Mouse (Mus musculus): ENCODE data around the gene Rnf10. TPM values are rescaled to one million over a fixed set of nuclear protein-coding genes. Genes with fewer than 3 reads are reported as not detected.
"Not testable (repeated sequence)": the region's sequence is repeated elsewhere in the genome, so short reads cannot be mapped to it uniquely, and the experiment has no call there.

The Rnf10 gene
- polyA plus RNA-seq, 1 experiment: 220 TPM

- TF ChIP-seq TCF12 (IDR thresholded peaks at IDR 0.05; ENCODE audit: insufficient read depth, poor library complexity, severe bottlenecking) (no peak), TCF3 (IDR thresholded peaks at IDR 0.05; ENCODE audit: insufficient read length, low read depth) (no peak), USF1 (IDR thresholded peaks at IDR 0.05; ENCODE audit: low read depth) (no peak), CEBPB (IDR thresholded peaks at IDR 0.05; ENCODE audit: insufficient read depth, poor library complexity, severe bottlenecking) (no peak), MAX (IDR thresholded peaks at IDR 0.05; ENCODE audit: low read depth) (no peak), POLR2AphosphoS2 (IDR thresholded peaks at IDR 0.05; ENCODE audit: insufficient read length, low read depth) (no peak), E2F4 (IDR thresholded peaks at IDR 0.05; ENCODE audit: insufficient read depth) (no peak), POLR2A (IDR thresholded peaks at IDR 0.05; ENCODE audit: insufficient read length, low read depth) (no peak), SRF (IDR thresholded peaks at IDR 0.05; ENCODE audit: control insufficient read depth, insufficient read length, low read depth) (no peak)
- Histone ChIP-seq H3K36me3 (ENCODE audit: control insufficient read depth, insufficient read depth) (no peaks in the 10 kb centered on the region), H3K79me2 (ENCODE audit: control insufficient read depth, insufficient read depth) (no peaks in the 10 kb centered on the region), H3K27me3 (ENCODE audit: control insufficient read depth, insufficient read depth, insufficient read length) (peaks cover 11% of the 10 kb centered on the region), H3K4me2 (ENCODE audit: low read depth) (no peak overlapping the region), H3K4me3 (no peak overlapping the region), H3ac (ENCODE audit: control insufficient read depth, insufficient read length) (no peak overlapping the region)
Observed at GRCm38 (mm10) chr5:115313668-115313943, 40.9 kb upstream of the Rnf10 start.

DNA sequence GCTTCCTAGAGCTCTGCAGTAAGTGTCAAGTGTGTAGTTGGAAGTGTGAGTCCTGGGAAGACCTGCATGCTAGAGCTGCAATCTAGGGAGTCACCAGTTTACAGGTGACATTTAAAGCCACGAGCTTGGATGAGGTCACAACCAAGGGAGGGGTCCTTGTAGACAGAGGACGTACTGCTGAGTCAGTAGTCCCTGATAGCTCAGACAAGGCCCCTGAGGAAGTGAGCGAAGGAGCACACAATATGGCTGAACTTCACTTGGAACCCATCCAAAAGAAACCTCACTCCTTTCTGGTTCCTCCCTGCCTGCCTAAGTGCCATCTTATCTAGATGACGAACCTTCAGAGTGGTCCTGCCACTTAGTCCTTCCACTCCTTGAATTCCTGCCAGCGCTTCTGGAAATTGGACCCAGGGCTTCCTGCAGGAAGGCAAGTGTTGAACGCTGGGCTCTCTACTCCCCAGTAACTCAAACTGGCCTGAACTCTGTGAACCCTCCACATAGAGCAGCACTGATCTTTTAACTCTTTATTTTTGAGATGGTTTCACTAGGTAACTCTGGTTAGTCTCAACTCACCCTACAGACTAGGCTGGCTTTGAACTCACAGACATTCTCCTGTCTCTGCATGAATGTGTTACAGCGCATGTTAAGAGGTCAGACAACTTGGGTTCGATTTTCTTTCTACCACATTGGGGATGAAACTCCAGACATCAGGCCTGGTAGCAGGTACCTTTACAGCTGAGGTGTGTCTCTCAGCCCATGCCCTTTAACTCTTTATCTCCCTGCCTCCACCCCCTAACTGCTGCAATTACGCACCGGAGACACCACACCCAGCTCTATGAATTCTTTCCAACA lies 40.3 kb upstream of the Rnf10 start:
- Histone ChIP-seq H3K36me3 (ENCODE audit: control insufficient read depth, insufficient read depth) (no peaks in the 10 kb centered on the region), H3K4me3 (no peak overlapping the region), H3K27me3 (ENCODE audit: control insufficient read depth, insufficient read depth, insufficient read length) (peaks cover 15% of the 10 kb centered on the region), H3ac (ENCODE audit: control insufficient read depth, insufficient read length) (no peak overlapping the region), H3K79me2 (ENCODE audit: control insufficient read depth, insufficient read depth) (no peaks in the 10 kb centered on the region), H3K4me2 (ENCODE audit: low read depth) (no peak overlapping the region)
- no peak for TF ChIP-seq CEBPB (IDR thresholded peaks at IDR 0.05; ENCODE audit: insufficient read depth, poor library complexity, severe bottlenecking)
- TF ChIP-seq SRF (IDR thresholded peaks at IDR 0.05; ENCODE audit: control insufficient read depth, insufficient read length, low read depth): no peak
- no peak for TF ChIP-seq POLR2AphosphoS2 (IDR thresholded peaks at IDR 0.05; ENCODE audit: insufficient read length, low read depth)
- TF ChIP-seq MYOG (IDR thresholded peaks at IDR 0.05; ENCODE audit: control insufficient read depth in 1 of 3, insufficient read depth in 1 of 3, insufficient read length in 2 of 3, low read depth in 2 of 3): no peak
- no peak for TF ChIP-seq MYOD1 (IDR thresholded peaks at IDR 0.05; ENCODE audit: control insufficient read depth in 1 of 3, insufficient read length in 2 of 3, low read depth in 2 of 3)
- no peak for TF ChIP-seq TCF3 (IDR thresholded peaks at IDR 0.05; ENCODE audit: insufficient read length, low read depth)
- TF ChIP-seq USF1 (IDR thresholded peaks at IDR 0.05; ENCODE audit: low read depth): no peak
- TF ChIP-seq POLR2A (IDR thresholded peaks at IDR 0.05; ENCODE audit: insufficient read length, low read depth): no peak
- no peak for TF ChIP-seq TCF12 (IDR thresholded peaks at IDR 0.05; ENCODE audit: insufficient read depth, poor library complexity, severe bottlenecking)

- Histone ChIP-seq H3K4me3 (no peak overlapping the region), H3K4me2 (ENCODE audit: low read depth) (no peak overlapping the region), H3ac (ENCODE audit: control insufficient read depth, insufficient read length) (no peak overlapping the region), H3K79me2 (ENCODE audit: control insufficient read depth, insufficient read depth) (no peaks in the 10 kb centered on the region), H3K36me3 (ENCODE audit: control insufficient read depth, insufficient read depth) (no peaks in the 10 kb centered on the region), H3K27me3 (ENCODE audit: control insufficient read depth, insufficient read depth, insufficient read length) (peaks cover 15% of the 10 kb centered on the region)
- TF ChIP-seq MAX (IDR thresholded peaks at IDR 0.05; ENCODE audit: low read depth) (no peak), REST (IDR thresholded peaks at IDR 0.05; ENCODE audit: insufficient read depth, insufficient read length) (no peak), MYOD1 (IDR thresholded peaks at IDR 0.05; ENCODE audit: control insufficient read depth in 1 of 3, insufficient read length in 2 of 3, low read depth in 2 of 3) (no peak)
Observed at GRCm38 (mm10) chr5:115312354-115312753, 39.7 kb upstream of the Rnf10 start.

GRCm38 (mm10) chr5:115302190-115302589 lies 29.5 kb upstream of the Rnf10 start:
- Histone ChIP-seq H3K4me3 (peak overlapping the region; percentile 95), H3K79me2 (ENCODE audit: control insufficient read depth, insufficient read depth) (peaks cover 19% of the 10 kb centered on the region), H3K36me3 (ENCODE audit: control insufficient read depth, insufficient read depth) (peaks cover 10% of the 10 kb centered on the region), H3K4me2 (ENCODE audit: low read depth) (peak overlapping the region; percentile 91)
- not testable (repeated sequence) for H3ac ChIP-seq (ENCODE audit: control insufficient read depth, insufficient read length); H3K27me3 ChIP-seq (ENCODE audit: control insufficient read depth, insufficient read depth, insufficient read length)
- peak in 2 of 3 experiments; percentile 23 to 24 for TF ChIP-seq MYOD1 (IDR thresholded peaks at IDR 0.05; ENCODE audit: control insufficient read depth in 1 of 3, insufficient read length in 2 of 3, low read depth in 2 of 3)

GRCm38 (mm10) chr5:115301615-115302014 lies 28.9 kb upstream of the Rnf10 start:
- TF ChIP-seq MYOD1 (IDR thresholded peaks at IDR 0.05; ENCODE audit: control insufficient read depth in 1 of 3, insufficient read length in 2 of 3, low read depth in 2 of 3) (no peak), E2F4 (IDR thresholded peaks at IDR 0.05; ENCODE audit: insufficient read depth) (no peak), TCF12 (IDR thresholded peaks at IDR 0.05; ENCODE audit: insufficient read depth, poor library complexity, severe bottlenecking) (no peak), USF1 (IDR thresholded peaks at IDR 0.05; ENCODE audit: low read depth) (no peak), CEBPB (IDR thresholded peaks at IDR 0.05; ENCODE audit: insufficient read depth, poor library complexity, severe bottlenecking) (no peak), MAX (IDR thresholded peaks at IDR 0.05; ENCODE audit: low read depth) (no peak), SRF (IDR thresholded peaks at IDR 0.05; ENCODE audit: control insufficient read depth, insufficient read length, low read depth) (no peak), POLR2A (IDR thresholded peaks at IDR 0.05; ENCODE audit: insufficient read length, low read depth) (no peak), TCF3 (IDR thresholded peaks at IDR 0.05; ENCODE audit: insufficient read length, low read depth) (no peak), POLR2AphosphoS2 (IDR thresholded peaks at IDR 0.05; ENCODE audit: insufficient read length, low read depth) (no peak)
- H3K27me3 ChIP-seq (ENCODE audit: control insufficient read depth, insufficient read depth, insufficient read length): no peaks in the 10 kb centered on the region
- H3K4me2 ChIP-seq (ENCODE audit: low read depth): peak overlapping the region; percentile 91
- H3K36me3 ChIP-seq (ENCODE audit: control insufficient read depth, insufficient read depth): peaks cover 11% of the 10 kb centered on the region
- H3K79me2 ChIP-seq (ENCODE audit: control insufficient read depth, insufficient read depth): peaks cover 19% of the 10 kb centered on the region
- no peak overlapping the region for H3ac ChIP-seq (ENCODE audit: control insufficient read depth, insufficient read length)
- peak overlapping the region; percentile 95 for H3K4me3 ChIP-seq

Data from myocyte (in vitro differentiated cells).